Mouse (Mus musculus): ENCODE measurements at regions not wholly inside any gene's neighbourhood (a gene's known extent, or its start where the extent isn't known, plus 50 kb on each side); places are given as distances from the start of the nearest gene placed in this dataset.

GRCm38 (mm10) chr19:53442756-53443654, 52.6 kb upstream of the Smndc1 start:
- DNase-seq = no peak

- no peak for DNase-seq
These were observed 51.8 kb upstream of the Smndc1 start for GRCm38 (mm10) chr19:53442132-53442610.

- no peak for DNase-seq
These were observed 51.2 kb upstream of the Smndc1 start for GRCm38 (mm10) chr19:53441449-53442131.

GRCm38 (mm10) chr19:53440327-53441055, 50.1 kb upstream of the Smndc1 start:
- DNase-seq = peak in 1 of 2 experiments; percentile 41
